Mouse (Mus musculus) ovary, adult 2 months (tissue): ENCODE results near the gene Zfc3h1. TPM values are rescaled to one million over a fixed set of nuclear protein-coding genes. Genes with fewer than 3 reads are reported as not detected.

Experiments used
- polyA plus RNA-seq: library from polyadenylated mRNA; depleted of rRNA; stranded (reverse); fragments of >200 nt; gene quantifications from 2 replicates; pipeline ENCODE4 v1.2.3, GENCODE M21; 2012; rRNA removed

The Zfc3h1 gene
- 10.6 and 12.6 TPM in 2 replicates for polyA plus RNA-seq

DNA sequence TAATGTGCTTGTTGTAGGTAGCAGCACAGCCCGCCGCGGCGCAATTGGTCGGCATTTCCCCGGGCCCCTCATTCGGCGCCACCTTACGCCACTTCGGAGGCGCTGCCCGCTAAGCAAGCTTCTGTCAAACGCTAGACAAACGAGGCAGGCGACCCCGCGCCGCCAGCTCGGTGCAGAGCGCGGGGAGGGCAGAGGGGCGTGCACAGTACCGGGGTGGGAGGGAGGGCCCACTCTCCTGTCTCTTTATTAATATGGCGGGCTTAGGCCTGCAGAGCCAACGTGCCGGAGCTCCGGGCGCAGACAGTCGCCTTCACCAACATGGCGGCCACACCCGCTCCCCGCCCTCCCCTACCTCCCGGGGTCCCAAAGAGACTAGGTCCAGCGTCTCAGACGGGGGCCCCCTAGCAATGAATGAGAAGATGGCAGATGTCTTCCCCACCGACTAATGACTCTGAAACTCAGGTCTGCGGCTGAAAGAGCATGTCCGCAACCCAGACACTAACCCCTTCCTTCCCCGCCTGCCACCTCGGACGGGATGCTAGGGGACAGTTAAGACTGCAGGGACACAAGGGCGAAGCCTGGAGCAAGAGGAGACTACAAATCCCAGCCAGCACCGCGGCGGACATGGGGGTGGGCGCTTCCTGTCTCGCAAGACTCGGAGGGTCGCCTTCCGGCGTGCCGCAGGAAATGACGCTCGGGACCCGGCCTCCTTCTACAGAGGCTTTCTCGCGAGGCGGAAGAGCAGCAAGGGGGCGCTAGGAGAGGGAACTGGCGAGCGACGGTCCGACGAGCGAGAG, at the start of gene Zfc3h1, which contains the start of gene Thap2:
Gene Zfc3h1 (plus strand): TSS at position 739 of the 797 bp plus-strand sequence.
Gene Thap2 (minus strand): TSS at position 223 of the 797 bp plus-strand sequence.

GRCm38 (mm10) chr10:115361840-115362622, 22.7 kb upstream of the Zfc3h1 start, which contains the start of gene Tmem19:
Tmem19 (minus strand) TSS chr10:115362501.

Other genes with a start within 250 kb of the Zfc3h1 start
- not detected in 2 replicates for gene Tph2, start 199.9 kb upstream of the Zfc3h1 start, polyA plus RNA-seq
- gene Tbc1d15, start 133.5 kb upstream of the Zfc3h1 start, polyA plus RNA-seq, result 3.8 and 4.9 TPM in 2 replicates
- gene Rab21, start 69.4 kb upstream of the Zfc3h1 start, polyA plus RNA-seq, result 22.8 and 52.3 TPM in 2 replicates
- gene Tmem19, start 22.5 kb upstream of the Zfc3h1 start, polyA plus RNA-seq, result 11.1 and 14.9 TPM in 2 replicates
- gene Thap2, start 516 bp upstream of the Zfc3h1 start, polyA plus RNA-seq, result 4.6 and 5.3 TPM in 2 replicates
- gene A930009A15Rik, start 185.0 kb downstream of the Zfc3h1 start, polyA plus RNA-seq, result not detected in 2 replicates
- 29.6 and 63.9 TPM in 2 replicates for gene Lgr5, start 202.8 kb downstream of the Zfc3h1 start, polyA plus RNA-seq